In the genomic region with DNA sequence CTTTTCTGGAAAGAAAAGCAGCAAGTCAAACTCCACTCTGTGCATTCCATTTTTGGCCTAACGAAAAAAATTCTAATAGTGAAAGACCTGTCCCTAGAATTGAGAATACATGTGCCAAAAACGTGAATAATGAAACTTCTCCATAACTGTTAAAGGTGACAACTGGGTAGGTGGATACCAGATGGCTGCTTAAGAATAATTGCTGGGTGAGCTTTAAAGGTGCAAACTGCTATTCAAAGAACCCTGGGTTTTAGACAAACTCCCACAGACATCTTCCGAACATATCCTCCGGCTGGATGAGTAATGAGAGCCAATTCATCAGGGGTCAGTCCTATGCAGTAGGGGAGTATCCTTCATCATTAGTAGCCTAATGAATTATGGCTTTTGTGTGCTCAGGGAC, we compare ENCODE assay signal across 15 mouse cellular contexts. TPM values are rescaled to one million over a fixed set of nuclear protein-coding genes. Genes with fewer than 3 reads are reported as not detected.
DNase-seq lines count a peak whose midpoint lies in the region.
"Had no signal": no experiment of that assay in that cellular context is flagged by ENCODE, and none has a peak within 500 bp of the region (broad histone marks: within the 10 kb centered on the region; RNA-seq: fewer than 3 reads in every experiment).

No protein-coding gene starts in this region.

- intact Hi-C loops in left cerebral cortex, postnatal 25 days (cut with DNase I): no loop called here

- DNase-seq in left cerebral cortex, postnatal 25 days (ENCODE audit: low spot score in 2 of 2): peak; percentile 24 to 62
- no peak for DNase-seq in left cerebral cortex, adult 18-20 months (ENCODE audit: low spot score in 2 of 2)
- DNase-seq in right cerebral cortex, postnatal 25 days: peak; percentile 11
- no peak for DNase-seq in right cerebral cortex, postnatal 4 days
- peak; percentile 58 for DNase-seq in telencephalon, adult 2 months (ENCODE audit: low read depth, low spot score)
- no peak for DNase-seq in spleen, postnatal 14 days (ENCODE audit: low spot score in 2 of 2)
- DNase-seq: adrenal gland, adult 2 months; adrenal gland, postnatal 10 days; adrenal gland, postnatal 25 days; cerebellum, adult 11-12 months; cerebellum, adult 2 months; cerebellum, adult 9-10 months; cerebellum, postnatal 10 days; cerebellum, postnatal 25 days had no signal

RNA-seq across cellular contexts. Expression of gene Sh3bp4, which starts 20.7 kb away (rescaled TPM):
- 10 to 100 TPM; 19.5 to 20.6 TPM for total RNA-seq in left cerebral cortex, postnatal 25 days (2021)
- total RNA-seq in left cerebral cortex, adult 18-20 months (2021): 10 to 100 TPM; 17.6 to 20.4 TPM
- total RNA-seq: MEL had no signal

Comparison
In these comparisons a context has a peak if more than half of its experiments do, and no peak if none do; other contexts are left out.
1. DNase-seq: peak in left cerebral cortex, postnatal 25 days (2 of 2), right cerebral cortex, postnatal 25 days (single experiment) and telencephalon, adult 2 months (single experiment); none in left cerebral cortex, adult 18-20 months (0 of 2), right cerebral cortex, postnatal 4 days (single experiment) and spleen, postnatal 14 days (0 of 2).